Mouse (Mus musculus) hindbrain, embryonic 13.5 days (tissue): ENCODE measurements around the gene Cdh16. TPM values are rescaled to one million over a fixed set of nuclear protein-coding genes. Genes with fewer than 3 reads are reported as not detected.
"Not testable (repeated sequence)": the region's sequence is repeated elsewhere in the genome, so short reads cannot be mapped to it uniquely, and the experiment has no call there.

Experiments used
- ATAC-seq: fragments of 200-750 bp; cut with Nextera tagmentation; 2 replicates; pipeline ENCODE4 v1.8.0; 2017; ENCODE audit warnings: moderate TSS enrichment; ENCODE audit not compliant: low FRiP score
- H3K27ac ChIP-seq: fragments of 300-500 bp; sonication (generic); 2 replicates; pipeline ENCODE4 v1.5.1; 2015; ENCODE audit warnings: inconsistent platforms, mild to moderate bottlenecking, moderate library complexity
- H3K27me3 ChIP-seq: fragments of 300-500 bp; sonication (generic); 2 replicates; pipeline ENCODE4 v1.6.1; 2015; ENCODE audit warnings: mild to moderate bottlenecking, inconsistent platforms
- H3K36me3 ChIP-seq: fragments of 300-500 bp; sonication (generic); 2 replicates; pipeline ENCODE4 v1.6.1; 2015; ENCODE audit warnings: mild to moderate bottlenecking, inconsistent platforms
- H3K4me1 ChIP-seq: fragments of 300-500 bp; sonication (generic); replicated peaks from 2 replicates; pipeline ENCODE4 v1.6.1; 2015; ENCODE audit warnings: inconsistent platforms
- H3K4me2 ChIP-seq: fragments of 300-500 bp; sonication (generic); 2 replicates; pipeline ENCODE4 v1.6.1; 2015; ENCODE audit warnings: inconsistent platforms, mild to moderate bottlenecking, moderate library complexity
- H3K4me3 ChIP-seq: fragments of 300-500 bp; sonication (generic); 2 replicates; pipeline ENCODE4 v1.5.1; 2015; ENCODE audit warnings: mild to moderate bottlenecking, inconsistent platforms
- H3K9ac ChIP-seq: fragments of 300-500 bp; sonication (generic); 2 replicates; pipeline ENCODE4 v1.6.1; 2015; ENCODE audit warnings: mild to moderate bottlenecking, inconsistent platforms
- H3K9me3 ChIP-seq: fragments of 300-500 bp; sonication (generic); 2 replicates; pipeline ENCODE4 v1.6.1; 2016; ENCODE audit warnings: inconsistent platforms
- WGBS: fragments of 180-500 bp; shearing (Covaris S2); methylation state at CpG from one replicate; pipeline ENCODE4 v1.1.7; 2015; 5-methylcytosine and 5-hydroxymethylcytosine counted together
- polyA plus RNA-seq: library from polyadenylated mRNA; unstranded; fragments of >200 nt; fragmentation: Nextera tagmentation; extraction: Ambion mirVana; gene quantifications from 2 replicates; pipeline ENCODE4 v1.2.1, GENCODE M21; 2015

Cdh16 gene
- not detected in 2 replicates for polyA plus RNA-seq

DNA sequence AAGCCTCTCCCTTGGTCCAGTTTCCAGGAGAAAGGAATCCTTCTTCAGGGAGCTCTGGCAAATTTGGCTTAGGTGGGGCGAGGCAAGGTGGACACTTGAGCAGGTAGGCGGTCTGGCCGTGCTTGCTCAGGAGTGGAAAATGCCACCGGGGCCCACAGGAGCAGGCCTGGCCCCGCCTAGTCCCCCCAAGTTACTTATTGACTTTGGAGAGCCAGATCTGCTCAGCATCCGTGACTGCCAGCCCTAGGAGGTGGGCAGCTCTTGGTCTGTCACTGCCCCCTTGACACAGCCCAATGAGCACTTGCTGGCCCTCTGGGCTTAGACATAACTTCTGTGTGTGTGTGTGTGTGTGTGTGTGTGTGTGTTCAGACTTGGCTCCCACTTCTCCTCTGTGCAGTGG, at the start of gene Cdh16:
Gene Cdh16, minus strand, starts transcription at position 236 of the 400 bp plus-strand sequence.
- H3K36me3 ChIP-seq = no peaks in the 10 kb centered on the region
- H3K4me2 ChIP-seq = no peak within 1 kb of the TSS
- no peak within 1 kb of the TSS for H3K4me3 ChIP-seq
- peaks cover 9% of the 10 kb centered on the region for H3K27me3 ChIP-seq
- no peak within 1 kb of the TSS for H3K9ac ChIP-seq
- 81% methylated on average over 6 of the region's 6 CpGs for WGBS
- H3K4me1 ChIP-seq = no peaks in the 10 kb centered on the region
- no peak within 1 kb of the TSS for H3K27ac ChIP-seq
- ATAC-seq = no peak
- H3K9me3 ChIP-seq = no peaks in the 10 kb centered on the region

DNA sequence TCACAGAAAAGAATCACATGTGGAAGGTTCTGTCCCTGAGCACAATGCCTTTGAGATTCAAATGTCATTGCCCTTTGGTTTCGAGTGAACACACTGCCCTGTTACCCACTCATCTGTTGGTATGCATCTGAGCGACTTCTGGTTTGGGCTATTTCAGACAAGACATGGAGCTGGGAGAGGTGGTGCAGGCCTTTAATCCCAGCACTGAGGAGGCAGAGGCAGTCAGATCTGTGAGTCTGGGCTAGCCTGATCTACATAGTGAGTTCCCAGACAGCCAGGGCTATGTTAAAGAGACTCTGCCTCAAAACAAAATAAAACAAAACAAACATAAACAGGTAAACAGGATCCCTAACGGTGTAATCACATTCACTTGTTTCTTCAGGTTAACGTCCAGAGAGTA, 31.4 kb upstream of the Cdh16 start:
- Histone ChIP-seq H3K4me2 (no peak overlapping the region), H3K4me1 (no peaks in the 10 kb centered on the region), H3K27me3 (peaks cover 6% of the 10 kb centered on the region; the same call in 1 of the 2 replicates), H3K36me3 (no peaks in the 10 kb centered on the region), H3K9ac (no peak overlapping the region), H3K4me3 (no peak overlapping the region), H3K27ac (no peak overlapping the region), H3K9me3 (no peaks in the 10 kb centered on the region)
- 79% methylated on average over 4 of the region's 4 CpGs for WGBS
- ATAC-seq = 0 out of 2 replicates have a peak, but pooled peaks have one; percentile 21

DNA sequence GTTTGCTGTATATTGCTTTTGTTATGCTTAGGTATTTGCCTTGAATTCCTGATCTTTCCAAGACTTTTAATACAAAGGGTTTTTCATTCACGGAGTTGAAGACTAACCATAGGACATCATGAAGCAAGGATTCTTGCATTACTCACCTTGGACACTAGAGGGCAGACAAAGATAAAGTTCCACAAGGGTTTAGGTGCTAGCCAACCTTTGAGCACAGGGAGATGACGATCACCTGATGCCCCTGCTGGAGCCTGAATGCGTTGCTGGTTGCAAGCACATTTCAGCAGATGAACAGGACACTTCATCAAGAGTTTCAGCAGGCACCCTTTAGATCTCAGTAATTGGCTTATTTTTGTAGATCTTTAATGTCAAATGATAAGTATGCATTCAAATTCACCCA, 30.8 kb upstream of the Cdh16 start:
- peaks cover 6% of the 10 kb centered on the region; the same call in 1 of the 2 replicates for H3K27me3 ChIP-seq
- H3K4me3 ChIP-seq = no peak overlapping the region
- no peak overlapping the region for H3K4me2 ChIP-seq
- ATAC-seq = peak; percentile 85
- H3K9me3 ChIP-seq = no peaks in the 10 kb centered on the region
- H3K4me1 ChIP-seq = no peaks in the 10 kb centered on the region
- no peak overlapping the region for H3K9ac ChIP-seq
- WGBS = 3% methylated on average over 3 of the region's 3 CpGs
- H3K36me3 ChIP-seq = no peaks in the 10 kb centered on the region
- H3K27ac ChIP-seq = no peak overlapping the region

DNA sequence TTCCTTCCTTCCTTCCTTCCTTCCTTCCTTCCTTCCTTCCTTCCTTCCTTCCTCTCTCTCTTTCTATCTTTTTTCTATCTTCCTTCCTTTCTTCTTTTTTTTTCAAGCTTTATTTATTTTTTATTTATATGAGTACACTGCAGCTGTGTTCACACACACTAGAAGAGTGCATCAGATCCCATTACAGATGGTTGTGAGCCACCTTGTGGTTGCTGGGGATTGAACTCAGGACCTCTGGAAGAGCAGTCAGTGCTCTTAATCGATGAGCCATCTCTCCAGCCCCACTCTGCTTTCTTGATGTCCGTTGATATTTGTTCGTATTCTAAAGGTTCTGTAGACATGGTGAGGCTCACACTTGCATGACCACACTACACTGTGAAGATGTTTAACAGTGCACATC, 20.0 kb upstream of the Cdh16 start:
- H3K4me1 ChIP-seq = peaks cover 23% of the 10 kb centered on the region
- not testable (repeated sequence) for H3K36me3 ChIP-seq, H3K27me3 ChIP-seq, ATAC-seq, H3K9me3 ChIP-seq, H3K4me2 ChIP-seq, H3K4me3 ChIP-seq, H3K27ac ChIP-seq, H3K9ac ChIP-seq
- 76% methylated on average over 3 of the region's 3 CpGs for WGBS

DNA sequence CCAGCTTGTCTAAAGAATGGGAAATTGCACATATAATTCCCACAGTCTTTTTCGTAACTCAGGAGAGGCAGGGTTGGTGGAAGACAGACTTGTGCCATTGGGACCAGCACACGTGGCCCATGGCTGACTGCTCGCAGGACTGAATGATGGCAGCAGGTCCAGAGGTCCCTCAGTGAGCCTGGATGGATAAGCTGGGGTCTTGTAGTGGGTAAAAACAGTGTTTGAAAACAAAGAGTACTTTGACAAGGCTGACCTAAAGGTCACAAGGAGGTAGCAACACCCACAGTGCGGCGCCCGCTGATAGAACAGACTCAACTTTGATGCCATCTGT, 18.1 kb upstream of the Cdh16 start:
- Histone ChIP-seq H3K9me3 (no peaks in the 10 kb centered on the region), H3K36me3 (peaks cover 20% of the 10 kb centered on the region), H3K27ac (peak overlapping the region; percentile 83), H3K4me1 (peaks cover 23% of the 10 kb centered on the region), H3K9ac (peak overlapping the region; percentile 87), H3K4me2 (peak overlapping the region; percentile 95), H3K4me3 (peak overlapping the region; percentile 83), H3K27me3 (no peaks in the 10 kb centered on the region)
- ATAC-seq = peak; percentile 55
- WGBS = 76% methylated on average over 6 of the region's 6 CpGs

DNA sequence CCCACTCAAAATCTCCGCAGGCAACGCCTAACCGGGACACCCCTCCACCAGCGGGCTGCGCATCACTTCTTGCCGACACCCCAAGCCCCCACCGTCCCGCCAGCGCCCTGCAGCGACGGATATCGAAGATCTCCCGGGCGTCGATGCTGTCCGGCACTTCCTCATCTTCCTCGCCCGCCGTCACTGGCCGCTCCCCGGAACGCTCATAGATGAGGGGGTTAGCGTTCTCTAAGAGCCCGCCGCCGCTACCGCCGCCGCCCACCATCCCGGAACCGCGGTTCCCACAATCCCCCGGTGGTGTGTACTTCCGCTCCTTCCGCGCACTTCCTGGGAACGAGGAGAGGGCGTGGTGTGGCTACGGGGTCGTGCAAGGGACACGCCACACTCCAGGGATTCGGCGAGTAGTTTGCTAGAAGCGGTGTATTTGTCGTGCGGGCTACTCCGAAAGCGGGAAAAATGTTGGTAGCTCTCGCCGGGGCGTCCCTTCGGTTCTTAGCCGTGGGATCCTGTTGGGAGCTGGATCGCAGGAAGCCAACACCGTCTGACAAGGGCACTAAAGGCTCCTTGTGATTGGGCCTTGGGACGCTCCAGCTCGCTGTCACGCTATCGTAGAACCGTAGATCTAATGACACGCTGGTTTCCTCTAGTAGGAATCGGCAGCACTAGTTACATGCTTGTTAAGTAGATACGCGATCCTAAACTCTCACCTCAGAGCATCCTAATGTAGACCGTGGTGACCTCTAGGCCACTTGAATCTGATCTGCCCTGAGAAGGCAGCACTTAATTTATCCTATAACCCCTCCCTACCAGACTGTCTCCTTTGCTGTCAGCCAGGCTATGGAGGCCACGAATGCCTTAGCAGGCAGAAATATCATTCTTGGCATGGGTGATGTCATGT, 17.5 kb upstream of the Cdh16 start, which contains the start of gene Ciao2b:
Gene Ciao2b, minus strand, starts transcription at position 540 of the 898 bp plus-strand sequence.
- H3K9ac ChIP-seq = peak within 1 kb of the TSS; percentile 87
- WGBS = under 1% methylated on average over 66 of the region's 66 CpGs
- peak; percentile 96 for ATAC-seq

DNA sequence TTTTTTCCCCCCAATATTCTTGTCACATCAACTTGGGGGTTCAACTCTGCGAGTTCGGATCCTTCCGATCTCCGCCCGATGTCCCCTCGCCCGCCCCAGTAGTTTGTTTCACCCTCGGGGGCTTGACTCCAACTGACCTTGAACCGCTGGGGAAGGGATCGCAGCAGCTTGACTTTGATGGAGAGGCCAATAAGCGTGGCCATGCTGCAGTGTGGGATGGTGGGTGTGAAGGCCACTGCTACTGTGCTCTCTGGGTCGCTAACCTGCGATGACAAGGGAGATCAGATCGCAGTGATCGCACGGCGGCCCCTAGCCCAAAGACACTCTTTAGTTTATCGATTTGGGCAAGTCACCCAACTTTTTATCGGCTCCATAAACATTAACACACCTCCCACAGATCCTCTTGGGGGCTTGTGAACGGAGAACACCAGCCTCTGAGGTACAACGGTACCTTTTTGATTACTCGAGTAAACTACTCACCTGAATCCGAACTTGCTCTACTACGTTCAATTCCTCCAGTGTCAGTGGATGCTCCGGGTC, 16.7 kb upstream of the Cdh16 start:
- peak; percentile 11; the same call in 1 of the 2 replicates for ATAC-seq
- WGBS = 10% methylated on average over 25 of the region's 25 CpGs

More for the DNA sequence above, 17.5 kb upstream of the Cdh16 start, which contains the start of gene Ciao2b:
- Histone ChIP-seq H3K4me1 (peaks cover 23% of the 10 kb centered on the region), H3K27ac (peak within 1 kb of the TSS; percentile 83), H3K36me3 (peaks cover 26% of the 10 kb centered on the region), H3K9me3 (no peaks in the 10 kb centered on the region), H3K27me3 (no peaks in the 10 kb centered on the region), H3K4me3 (peak within 1 kb of the TSS; percentile 83), H3K4me2 (peak within 1 kb of the TSS; percentile 95)

DNA sequence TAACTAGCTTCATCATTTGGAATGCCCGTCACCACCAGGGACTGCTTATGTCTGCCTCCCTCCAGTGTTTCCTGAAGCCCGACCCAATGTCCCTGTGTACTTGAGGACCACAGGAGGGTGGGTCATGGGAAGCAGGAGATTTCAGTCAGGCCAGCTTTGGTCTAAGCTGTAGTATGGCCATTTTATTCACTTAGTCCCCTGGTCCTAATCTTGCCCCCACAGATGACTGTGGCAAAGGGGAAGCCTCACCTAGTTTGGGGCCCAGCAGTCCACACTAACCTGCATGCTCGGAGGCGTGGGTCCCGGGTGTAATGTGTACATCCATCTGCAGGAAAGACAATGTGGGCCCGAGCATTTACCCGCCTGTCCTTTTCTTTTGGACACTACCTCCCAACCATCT, 16.0 kb upstream of the Cdh16 start:
- Histone ChIP-seq H3K36me3 (peaks cover 38% of the 10 kb centered on the region), H3K27ac (no peak overlapping the region), H3K27me3 (no peaks in the 10 kb centered on the region), H3K9me3 (no peaks in the 10 kb centered on the region), H3K9ac (peak overlapping the region; percentile 87), H3K4me1 (peaks cover 23% of the 10 kb centered on the region), H3K4me3 (peak overlapping the region; percentile 83), H3K4me2 (peak overlapping the region; percentile 95)
- ATAC-seq = no peak
- WGBS = 90% methylated on average over 7 of the region's 7 CpGs

More for the DNA sequence above, 16.7 kb upstream of the Cdh16 start:
- Histone ChIP-seq H3K36me3 (peaks cover 31% of the 10 kb centered on the region), H3K9ac (peak overlapping the region; percentile 87), H3K4me1 (peaks cover 23% of the 10 kb centered on the region), H3K9me3 (no peaks in the 10 kb centered on the region), H3K4me3 (peak overlapping the region; percentile 83), H3K4me2 (peak overlapping the region; percentile 95), H3K27ac (no peak overlapping the region), H3K27me3 (no peaks in the 10 kb centered on the region)

DNA sequence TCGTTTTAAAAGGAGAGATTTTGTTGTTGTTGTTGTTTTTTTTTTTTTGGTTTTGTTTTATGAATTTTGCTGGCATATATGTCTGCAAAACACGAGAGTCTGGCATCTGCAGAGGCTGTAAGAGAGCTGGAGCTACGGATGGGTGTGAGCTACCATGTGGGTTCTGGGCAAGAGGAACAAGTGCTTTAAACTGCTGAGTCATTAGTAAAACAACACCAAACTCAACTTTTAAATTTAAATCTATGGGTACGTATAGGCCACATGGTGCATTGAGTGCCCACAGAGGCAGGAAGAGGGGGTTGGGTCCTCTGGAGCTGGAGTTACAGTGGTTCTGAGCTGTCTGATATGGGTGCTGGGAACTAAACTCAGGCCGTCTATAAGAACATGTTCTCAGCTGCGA, 13.8 kb upstream of the Cdh16 start:
- Histone ChIP-seq H3K36me3 (peaks cover 43% of the 10 kb centered on the region), H3K27ac (no peak overlapping the region), H3K4me2 (no peak overlapping the region), H3K4me3 (no peak overlapping the region), H3K9ac (no peak overlapping the region), H3K27me3 (no peaks in the 10 kb centered on the region), H3K4me1 (peaks cover 26% of the 10 kb centered on the region), H3K9me3 (no peaks in the 10 kb centered on the region)
- no peak for ATAC-seq
- WGBS = 92% methylated on average over 6 of the region's 6 CpGs

DNA sequence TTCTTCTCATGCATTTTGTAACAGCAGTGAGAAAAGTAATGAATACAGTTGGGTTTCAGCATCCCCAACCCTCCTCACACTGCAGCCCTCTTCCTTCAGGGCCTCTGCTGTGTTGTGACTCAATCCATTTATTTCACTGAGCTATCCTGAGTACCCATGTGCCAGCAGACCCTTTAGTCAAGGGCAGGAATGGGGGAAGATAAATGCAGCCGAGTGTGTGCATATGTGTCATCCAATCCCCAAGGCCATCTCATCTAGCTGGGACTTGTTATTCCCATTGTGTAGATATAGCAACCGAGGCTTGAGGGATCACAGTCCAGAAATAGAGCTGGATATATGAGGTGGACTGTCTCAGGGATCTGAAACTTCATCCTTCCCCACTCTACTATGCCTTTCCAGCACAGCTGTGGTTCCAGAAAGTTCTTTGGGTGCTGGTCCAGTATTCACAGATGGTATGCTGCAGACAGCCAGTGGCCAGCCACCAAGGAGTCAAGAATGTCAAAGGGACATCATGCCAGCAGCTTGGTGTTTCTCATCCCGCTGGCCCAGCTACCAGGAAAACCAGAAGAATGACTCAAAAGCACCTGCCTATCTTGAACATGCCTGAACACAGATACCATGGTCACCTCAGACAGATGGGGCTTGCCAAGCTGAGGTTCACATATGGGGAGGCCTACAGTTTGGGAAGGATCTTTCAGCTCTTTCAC, 11.0 kb upstream of the Cdh16 start:
- Histone ChIP-seq H3K9ac (no peak overlapping the region), H3K4me3 (no peak overlapping the region), H3K4me1 (peaks cover 21% of the 10 kb centered on the region), H3K9me3 (no peaks in the 10 kb centered on the region), H3K27ac (no peak overlapping the region), H3K27me3 (peaks cover 20% of the 10 kb centered on the region), H3K4me2 (no peak overlapping the region), H3K36me3 (peaks cover 43% of the 10 kb centered on the region)
- WGBS = 98% methylated on average over 3 of the region's 3 CpGs
- no peak for ATAC-seq

DNA sequence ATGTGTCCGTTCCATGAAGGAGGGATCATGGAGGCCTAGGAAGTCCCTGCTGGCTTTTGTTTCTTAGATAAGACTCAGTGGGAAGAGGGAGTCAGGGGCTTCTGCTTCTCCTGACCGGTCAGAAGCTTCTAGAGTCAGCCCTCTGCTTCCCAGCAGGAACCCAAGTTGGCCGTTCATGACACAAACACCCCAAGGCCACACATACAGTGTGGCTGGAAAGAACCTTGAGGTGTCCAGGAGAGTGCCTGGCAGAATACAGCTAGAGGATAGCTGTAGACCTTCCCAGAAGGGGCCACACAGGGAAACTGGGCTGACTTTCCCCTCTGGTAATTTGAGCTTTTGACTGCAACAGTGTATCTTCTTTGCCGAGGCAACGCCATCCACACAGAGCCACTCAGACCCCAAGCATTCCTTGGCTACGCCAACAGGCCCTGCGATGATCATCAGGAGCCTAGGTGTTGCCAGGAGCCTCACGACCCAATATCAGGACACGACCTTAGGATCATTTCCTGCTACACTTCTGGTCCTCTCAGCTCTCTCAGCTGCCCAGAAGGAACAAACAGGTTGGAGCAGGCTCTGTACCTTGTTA, 9.1 kb upstream of the Cdh16 start:
- WGBS = 78% methylated on average over 9 of the region's 9 CpGs
- Histone ChIP-seq H3K4me3 (no peak overlapping the region), H3K27ac (no peak overlapping the region), H3K9me3 (no peaks in the 10 kb centered on the region), H3K4me2 (no peak overlapping the region), H3K27me3 (peaks cover 37% of the 10 kb centered on the region), H3K4me1 (peaks cover 18% of the 10 kb centered on the region), H3K9ac (no peak overlapping the region), H3K36me3 (peaks cover 27% of the 10 kb centered on the region)
- no peak for ATAC-seq

DNA sequence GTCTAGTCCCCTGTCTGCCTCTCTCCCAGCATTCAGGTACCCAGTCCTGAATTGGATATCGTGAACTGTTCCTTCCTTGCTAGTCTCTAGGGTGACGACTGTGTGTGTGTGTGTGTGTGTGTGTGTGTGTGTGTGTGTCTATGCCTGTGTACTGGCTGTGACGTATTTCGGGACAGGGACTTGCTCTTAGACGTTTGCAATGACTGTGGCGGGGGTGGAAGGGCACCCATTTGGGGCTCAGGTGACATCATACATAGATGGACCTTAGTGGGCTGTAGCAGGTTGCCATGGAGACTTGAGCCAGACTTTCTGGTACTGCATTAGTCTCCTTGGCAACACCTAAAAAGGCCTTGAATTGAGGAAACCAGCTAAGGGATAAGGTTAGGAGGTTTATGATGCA, 8.3 kb upstream of the Cdh16 start:
- H3K4me1 ChIP-seq = peaks cover 18% of the 10 kb centered on the region
- no peak overlapping the region for H3K4me2 ChIP-seq
- H3K9ac ChIP-seq = no peak overlapping the region
- 57% methylated on average over 6 of the region's 6 CpGs for WGBS
- no peak for ATAC-seq
- no peak overlapping the region for H3K27ac ChIP-seq
- H3K9me3 ChIP-seq = no peaks in the 10 kb centered on the region
- peaks cover 38% of the 10 kb centered on the region for H3K27me3 ChIP-seq
- H3K36me3 ChIP-seq = peaks cover 24% of the 10 kb centered on the region
- no peak overlapping the region for H3K4me3 ChIP-seq
